Mouse (Mus musculus) hindbrain, embryonic 12.5 days (tissue): ENCODE data around the gene Gm49601. TPM values are rescaled to one million over a fixed set of nuclear protein-coding genes. Genes with fewer than 3 reads are reported as not detected.

Experiments
- ATAC-seq: fragments of 200-750 bp; cut with Nextera tagmentation; 2 replicates; pipeline ENCODE4 v1.8.0; 2017; ENCODE audit warnings: moderate TSS enrichment; ENCODE audit not compliant: low FRiP score
- H3K27ac ChIP-seq: fragments of 300-500 bp; sonication (generic); 2 replicates; pipeline ENCODE4 v1.5.1; 2016; ENCODE audit warnings: mild to moderate bottlenecking
- H3K27me3 ChIP-seq: fragments of 300-500 bp; sonication (generic); 2 replicates; pipeline ENCODE4 v1.6.1; 2016; ENCODE audit warnings: mild to moderate bottlenecking
- H3K36me3 ChIP-seq: fragments of 300-500 bp; sonication (generic); 2 replicates; pipeline ENCODE4 v1.6.1; 2016; ENCODE audit warnings: mild to moderate bottlenecking
- H3K4me1 ChIP-seq: fragments of 300-500 bp; sonication (generic); 2 replicates; pipeline ENCODE4 v1.6.1; 2016
- H3K4me2 ChIP-seq: fragments of 300-500 bp; sonication (generic); replicated peaks from 2 replicates; pipeline ENCODE4 v1.6.1; 2016; ENCODE audit warnings: mild to moderate bottlenecking
- H3K4me3 ChIP-seq: fragments of 300-500 bp; sonication (generic); 2 replicates; pipeline ENCODE4 v1.5.1; 2016; ENCODE audit warnings: mild to moderate bottlenecking
- H3K9ac ChIP-seq: fragments of 300-500 bp; sonication (generic); 2 replicates; pipeline ENCODE4 v1.6.1; 2016; ENCODE audit warnings: mild to moderate bottlenecking, moderate library complexity
- H3K9me3 ChIP-seq: fragments of 300-500 bp; sonication (generic); replicated peaks from 2 replicates; pipeline ENCODE4 v1.6.1; 2016; ENCODE audit warnings: mild to moderate bottlenecking
- WGBS: fragments of 180-500 bp; shearing (Covaris S2); methylation state at CpG from one replicate; pipeline ENCODE4 v1.1.7; 2016; 5-methylcytosine and 5-hydroxymethylcytosine counted together
- polyA plus RNA-seq: library from polyadenylated mRNA; unstranded; fragments of >200 nt; fragmentation: Nextera tagmentation; extraction: Ambion mirVana; gene quantifications from 2 replicates; pipeline ENCODE4 v1.2.1, GENCODE M21; 2016

Gene Gm49601
- polyA plus RNA-seq, 1 experiment from 2014 or later = 12.6 TPM

DNA sequence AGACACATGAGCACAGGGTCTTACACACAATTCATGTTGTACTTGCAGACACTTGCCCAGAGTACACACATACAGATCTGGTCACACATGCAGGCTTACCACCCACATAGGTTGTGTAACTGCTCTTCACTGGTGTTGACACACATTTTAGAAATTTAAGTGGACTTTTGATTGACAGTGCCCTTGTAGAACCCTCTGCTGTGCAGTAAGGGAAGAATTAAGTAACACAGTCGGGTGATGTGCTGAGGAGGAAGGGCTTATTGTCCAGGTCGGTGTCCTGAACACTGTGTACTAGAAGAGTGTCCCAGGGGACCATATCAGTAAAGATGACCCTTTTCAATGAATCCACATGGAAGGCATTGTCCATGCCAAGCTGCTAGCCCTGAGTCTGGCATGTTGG lies 32.3 kb downstream of the Gm49601 start:
- Histone ChIP-seq H3K9me3 (no peaks in the 10 kb centered on the region), H3K4me3 (no peak overlapping the region), H3K36me3 (no peaks in the 10 kb centered on the region), H3K27me3 (peaks cover 68% of the 10 kb centered on the region), H3K27ac (no peak overlapping the region), H3K9ac (no peak overlapping the region), H3K4me2 (no peak overlapping the region), H3K4me1 (peaks cover 20% of the 10 kb centered on the region)
- 65% methylated on average over 2 of the region's 2 CpGs for WGBS
- no peak for ATAC-seq

- Histone ChIP-seq H3K4me2 (peak overlapping the region; percentile 39), H3K4me3 (peak overlapping the region; percentile 16), H3K36me3 (no peaks in the 10 kb centered on the region), H3K4me1 (peaks cover 36% of the 10 kb centered on the region), H3K9ac (peak overlapping the region; percentile 18; the same call in 1 of the 2 replicates), H3K9me3 (no peaks in the 10 kb centered on the region), H3K27me3 (peaks cover 86% of the 10 kb centered on the region), H3K27ac (no peak overlapping the region)
- 2% methylated on average over 59 of the region's 59 CpGs for WGBS
- ATAC-seq = no peak
These were observed 34.9 kb downstream of the Gm49601 start for GRCm38 (mm10) chr16:18591047-18592018.

DNA sequence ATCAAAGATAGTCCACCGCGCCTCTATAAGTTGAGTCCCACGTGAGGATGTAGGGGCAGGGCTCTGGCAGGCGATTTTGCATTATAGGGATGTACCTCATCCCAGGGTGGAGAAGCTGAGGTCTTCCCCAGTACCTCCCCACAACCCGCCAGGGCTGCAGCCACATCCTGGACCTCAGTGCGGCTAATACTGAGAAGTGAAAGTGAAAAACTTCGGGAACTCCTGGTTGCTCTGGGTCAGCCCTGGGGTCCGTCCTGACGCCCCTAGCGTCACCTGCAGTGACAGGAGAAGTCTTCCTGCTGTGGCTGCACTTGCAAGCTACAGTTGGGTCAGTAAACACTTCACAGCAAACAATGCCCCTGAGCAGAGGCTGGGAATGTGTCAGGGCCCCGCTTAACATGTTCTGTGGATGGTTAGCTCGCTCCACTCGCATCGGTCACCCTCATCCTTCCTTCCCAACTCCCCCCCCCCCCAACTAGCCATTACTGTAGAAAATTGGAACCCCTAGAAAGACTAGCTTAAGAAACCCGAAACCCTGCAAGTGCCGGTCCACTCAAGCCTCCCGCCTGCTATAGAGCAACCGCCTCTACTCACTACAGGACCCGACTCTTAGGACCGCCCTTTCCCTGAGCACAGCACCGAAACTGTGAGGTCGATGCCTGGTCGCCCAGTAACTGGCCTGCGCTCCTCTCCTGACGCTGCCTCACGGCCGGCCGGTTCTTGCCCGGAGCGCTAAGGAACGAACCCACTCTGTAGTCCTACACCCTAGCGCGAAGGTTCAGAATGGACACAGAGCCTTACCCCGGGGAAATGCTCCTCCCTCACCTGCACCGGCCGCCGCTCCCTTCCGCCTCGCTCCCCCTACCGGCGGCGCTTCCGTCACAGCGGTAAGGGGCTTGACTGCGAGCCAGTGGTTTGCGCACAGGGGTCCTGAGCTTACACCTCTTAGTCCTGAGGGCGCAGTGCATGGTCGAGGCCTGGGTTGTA lies 36.1 kb downstream of the Gm49601 start, which contains the start of gene Tbx1:
Tbx1 (minus strand) TSS at position 868 of the 987 bp plus-strand sequence.
- H3K27ac ChIP-seq = no peak within 1 kb of the TSS
- peak within 1 kb of the TSS; percentile 45 for H3K4me2 ChIP-seq
- peaks cover 94% of the 10 kb centered on the region for H3K27me3 ChIP-seq
- no peak for ATAC-seq
- WGBS = 1% methylated on average over 48 of the region's 48 CpGs
- no peaks in the 10 kb centered on the region for H3K36me3 ChIP-seq
- H3K4me3 ChIP-seq = peak within 1 kb of the TSS; percentile 26
- no peaks in the 10 kb centered on the region for H3K9me3 ChIP-seq
- peak within 1 kb of the TSS; percentile 18; the same call in 1 of the 2 replicates for H3K9ac ChIP-seq
- peaks cover 43% of the 10 kb centered on the region for H3K4me1 ChIP-seq

GRCm38 (mm10) chr16:18589080-18589621 lies 37.1 kb downstream of the Gm49601 start:
- Histone ChIP-seq H3K36me3 (no peaks in the 10 kb centered on the region), H3K9me3 (no peaks in the 10 kb centered on the region), H3K4me1 (peaks cover 43% of the 10 kb centered on the region), H3K27ac (no peak overlapping the region), H3K4me3 (peak overlapping the region; percentile 23; the same call in 1 of the 2 replicates), H3K9ac (no peak overlapping the region), H3K4me2 (no peak overlapping the region), H3K27me3 (peaks cover 97% of the 10 kb centered on the region)
- no peak for ATAC-seq
- 10% methylated on average over 9 of the region's 9 CpGs for WGBS

GRCm38 (mm10) chr16:18588738-18589055 lies 37.5 kb downstream of the Gm49601 start:
- Histone ChIP-seq H3K9me3 (no peaks in the 10 kb centered on the region), H3K4me1 (peaks cover 43% of the 10 kb centered on the region), H3K36me3 (no peaks in the 10 kb centered on the region), H3K9ac (no peak overlapping the region; the same call in 1 of the 2 replicates), H3K4me3 (peak overlapping the region; percentile 23), H3K27ac (peak overlapping the region; percentile 23; the same call in 1 of the 2 replicates), H3K4me2 (peak overlapping the region; percentile 62), H3K27me3 (peaks cover 97% of the 10 kb centered on the region)
- WGBS = 2% methylated on average over 30 of the region's 31 CpGs
- ATAC-seq = no peak

- H3K36me3 ChIP-seq = no peaks in the 10 kb centered on the region
- H3K27ac ChIP-seq = peak overlapping the region; percentile 23; the same call in 1 of the 2 replicates
- peak overlapping the region; percentile 33 for H3K9ac ChIP-seq
- H3K4me2 ChIP-seq = peak overlapping the region; percentile 62
- under 1% methylated on average over 48 of the region's 57 CpGs for WGBS
- H3K4me3 ChIP-seq = peak overlapping the region; percentile 23
- peaks cover 43% of the 10 kb centered on the region for H3K4me1 ChIP-seq
- peaks cover 97% of the 10 kb centered on the region for H3K27me3 ChIP-seq
- H3K9me3 ChIP-seq = no peaks in the 10 kb centered on the region
- ATAC-seq = peak; percentile 36
These were observed 38.1 kb downstream of the Gm49601 start for GRCm38 (mm10) chr16:18587847-18588737.

GRCm38 (mm10) chr16:18586906-18587546 lies 39.2 kb downstream of the Gm49601 start:
- Histone ChIP-seq H3K27ac (peak overlapping the region; percentile 72; the same call in 1 of the 2 replicates), H3K4me1 (peaks cover 49% of the 10 kb centered on the region), H3K27me3 (peaks cover 99% of the 10 kb centered on the region), H3K4me2 (peak overlapping the region; percentile 62), H3K9ac (peak overlapping the region; percentile 64), H3K9me3 (no peaks in the 10 kb centered on the region), H3K4me3 (peak overlapping the region; percentile 42), H3K36me3 (no peaks in the 10 kb centered on the region)
- 1% methylated on average over 32 of the region's 62 CpGs for WGBS
- ATAC-seq = no peak

DNA sequence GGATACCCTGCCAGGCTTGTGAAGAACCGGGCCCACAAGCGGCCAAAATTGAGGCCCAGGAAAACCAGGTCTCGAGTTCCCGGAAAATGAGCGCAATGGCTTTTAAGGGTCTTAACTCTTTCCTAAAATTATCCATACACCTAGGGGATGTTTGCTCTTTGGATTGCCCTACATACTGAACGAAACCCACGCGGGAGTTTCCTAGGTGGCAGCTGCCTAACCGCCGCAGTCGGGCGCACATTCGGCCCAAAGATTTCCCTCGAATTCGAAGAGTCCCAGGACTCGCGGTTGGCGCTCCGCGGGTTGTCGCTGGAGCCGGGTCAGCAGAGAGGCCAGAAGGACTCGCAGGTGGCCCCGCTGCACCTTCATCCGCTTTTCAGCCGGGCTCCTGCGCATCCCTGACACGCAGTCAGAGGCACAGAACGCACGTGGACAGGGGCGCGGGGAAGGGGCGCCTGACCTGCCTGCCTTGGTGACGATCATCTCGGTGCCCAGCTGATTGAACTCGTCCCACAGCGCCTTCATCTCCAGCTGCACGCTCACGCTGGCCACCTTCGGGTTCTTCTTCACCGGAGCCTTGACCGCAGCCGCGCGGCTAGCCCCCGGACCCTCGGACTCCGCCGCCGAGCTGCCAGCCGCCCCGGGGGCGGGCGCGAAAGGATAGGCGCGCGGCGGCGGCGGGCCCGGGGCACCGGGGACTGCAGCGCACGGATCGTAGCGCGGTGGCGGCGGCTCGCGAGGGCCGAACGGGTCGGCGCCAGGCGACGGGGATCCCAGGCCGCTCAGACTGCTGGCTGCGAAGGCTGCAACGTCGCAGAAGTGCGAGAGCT lies 39.9 kb downstream of the Gm49601 start:
- peaks cover 50% of the 10 kb centered on the region for H3K4me1 ChIP-seq
- no peak for ATAC-seq
- H3K27me3 ChIP-seq = peaks cover 99% of the 10 kb centered on the region
- H3K4me3 ChIP-seq = peak overlapping the region; percentile 42
- H3K36me3 ChIP-seq = no peaks in the 10 kb centered on the region
- H3K9me3 ChIP-seq = no peaks in the 10 kb centered on the region
- peak overlapping the region; percentile 64 for H3K9ac ChIP-seq
- under 1% methylated on average over 82 of the region's 83 CpGs for WGBS
- peak overlapping the region; percentile 72; the same call in 1 of the 2 replicates for H3K27ac ChIP-seq
- peak overlapping the region; percentile 62 for H3K4me2 ChIP-seq

GRCm38 (mm10) chr16:18585676-18586075 lies 40.6 kb downstream of the Gm49601 start:
- Histone ChIP-seq H3K9me3 (no peaks in the 10 kb centered on the region), H3K27ac (no peak overlapping the region), H3K4me2 (peak overlapping the region; percentile 62), H3K9ac (peak overlapping the region; percentile 36; the same call in 1 of the 2 replicates), H3K36me3 (no peaks in the 10 kb centered on the region), H3K4me1 (peaks cover 47% of the 10 kb centered on the region), H3K4me3 (peak overlapping the region; percentile 42), H3K27me3 (peaks cover 99% of the 10 kb centered on the region)
- WGBS = 5% methylated on average over 10 of the region's 10 CpGs
- ATAC-seq = no peak
